Mouse (Mus musculus) neural tube, embryonic 14.5 days (tissue): ENCODE data around the gene Casp8ap2. TPM values are rescaled to one million over a fixed set of nuclear protein-coding genes. Genes with fewer than 3 reads are reported as not detected.

Experiments used
- ATAC-seq: fragments of 200-750 bp; cut with Nextera tagmentation; 2 replicates; pipeline ENCODE4 v1.8.0; 2017; ENCODE audit warnings: low read depth, mild to moderate bottlenecking, moderate TSS enrichment, moderate library complexity
- H3K27ac ChIP-seq: fragments of 300-500 bp; sonication (generic); 2 replicates; pipeline ENCODE4 v1.5.1; 2014; ENCODE audit warnings: low read depth, mild to moderate bottlenecking, control low read depth, low read length, moderate library complexity, mixed read lengths
- H3K27me3 ChIP-seq: fragments of 300-500 bp; sonication (generic); 2 replicates; pipeline ENCODE4 v1.6.1; 2014; ENCODE audit warnings: low read length; ENCODE audit not compliant: control insufficient read depth, insufficient read depth
- H3K36me3 ChIP-seq: fragments of 300-500 bp; sonication (generic); 2 replicates; pipeline ENCODE4 v1.6.1; 2014; ENCODE audit warnings: low read length, mixed read lengths; ENCODE audit not compliant: control insufficient read depth, insufficient read depth
- H3K4me1 ChIP-seq: fragments of 300-500 bp; sonication (generic); 2 replicates; pipeline ENCODE4 v1.6.1; 2014; ENCODE audit warnings: low read length; ENCODE audit not compliant: control insufficient read depth, insufficient read depth
- H3K4me2 ChIP-seq: fragments of 300-500 bp; sonication (generic); 2 replicates; pipeline ENCODE4 v1.6.1; 2014; ENCODE audit warnings: mild to moderate bottlenecking, low read depth, low read length, control low read depth
- H3K4me3 ChIP-seq: fragments of 300-500 bp; sonication (generic); 2 replicates; pipeline ENCODE4 v1.5.1; 2014; ENCODE audit warnings: low read depth, low read length, control low read depth, mixed read lengths
- H3K9ac ChIP-seq: fragments of 300-500 bp; sonication (generic); replicated peaks from 2 replicates; pipeline ENCODE4 v1.6.1; 2014; ENCODE audit warnings: low read depth, mild to moderate bottlenecking, control low read depth, low read length, mixed read lengths
- H3K9me3 ChIP-seq: fragments of 300-500 bp; sonication (generic); 2 replicates; pipeline ENCODE4 v1.6.1; 2016; ENCODE audit warnings: low read length; ENCODE audit not compliant: control insufficient read depth
- WGBS: fragments of 180-500 bp; shearing (Covaris S2); extraction: QIAGEN DNeasy Blood & Tissue Kit; methylation state at CpG from one replicate; pipeline ENCODE4 v1.1.7; 2014; 5-methylcytosine and 5-hydroxymethylcytosine counted together
- polyA plus RNA-seq: library from polyadenylated mRNA; unstranded; fragments of >200 nt; fragmentation: Nextera tagmentation; extraction: Ambion mirVana; gene quantifications from 2 replicates; pipeline ENCODE4 v1.2.1, GENCODE M21; 2014

Gene Casp8ap2
- polyA plus RNA-seq, 1 experiment from 2014 or later, result 39.2 TPM

DNA sequence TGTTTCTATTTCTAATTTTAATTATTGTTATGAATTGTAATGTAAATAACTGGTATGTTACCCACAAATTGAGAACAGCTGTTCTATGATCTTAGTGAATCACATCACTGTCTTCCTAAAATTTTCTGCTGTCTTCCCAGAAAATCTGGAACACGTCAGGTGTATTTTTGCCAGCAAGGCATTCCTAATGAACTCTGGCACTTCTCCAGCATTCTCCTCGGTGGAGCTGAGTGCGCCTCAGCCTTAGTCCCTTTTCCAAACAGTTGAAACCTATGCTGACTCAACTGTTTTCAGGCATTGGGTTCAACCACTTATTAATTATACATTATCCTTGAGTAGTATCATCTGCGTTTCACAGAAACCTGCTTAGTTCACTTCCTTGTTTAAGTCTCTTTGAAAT lies 67.2 kb downstream of the Casp8ap2 start:
- Histone ChIP-seq H3K9me3 (no peaks in the 10 kb centered on the region), H3K4me1 (no peaks in the 10 kb centered on the region), H3K27me3 (no peaks in the 10 kb centered on the region), H3K4me2 (no peak overlapping the region), H3K36me3 (peaks cover 37% of the 10 kb centered on the region), H3K27ac (no peak overlapping the region), H3K4me3 (no peak overlapping the region), H3K9ac (no peak overlapping the region)
- 75% methylated on average over 4 of the region's 4 CpGs for WGBS
- no peak for ATAC-seq

DNA sequence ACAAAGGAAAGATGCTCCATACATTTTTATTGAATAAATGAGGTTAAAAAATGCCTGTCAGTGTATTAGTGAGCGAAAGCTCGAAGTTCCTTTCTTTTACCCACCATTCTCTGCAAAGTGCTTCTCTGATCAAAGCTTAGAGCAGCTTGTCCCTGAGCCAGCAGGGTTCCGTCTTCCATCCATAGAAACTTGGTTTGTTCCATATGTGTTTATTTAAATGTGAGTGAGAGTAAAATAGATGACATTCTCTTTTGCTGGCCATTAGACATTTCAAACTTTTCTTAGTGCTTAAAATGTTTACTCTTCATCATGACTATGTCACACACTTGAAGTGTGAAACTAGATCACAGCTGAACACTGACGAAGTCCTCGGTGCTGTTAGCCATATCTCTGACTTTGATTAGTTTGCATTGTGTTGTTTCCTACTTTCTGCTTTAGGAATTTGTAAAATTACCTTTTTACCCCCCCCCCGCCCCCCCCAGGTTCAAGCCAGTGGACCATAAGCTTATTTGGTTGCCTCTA lies 67.9 kb downstream of the Casp8ap2 start:
- WGBS, result 85% methylated on average over 6 of the region's 6 CpGs
- H3K27ac ChIP-seq, result no peak overlapping the region
- H3K4me1 ChIP-seq, result no peaks in the 10 kb centered on the region
- H3K9ac ChIP-seq, result no peak overlapping the region
- H3K4me2 ChIP-seq, result no peak overlapping the region
- peaks cover 34% of the 10 kb centered on the region for H3K36me3 ChIP-seq
- no peak overlapping the region for H3K4me3 ChIP-seq
- H3K27me3 ChIP-seq, result no peaks in the 10 kb centered on the region
- no peaks in the 10 kb centered on the region for H3K9me3 ChIP-seq
- no peak for ATAC-seq

Other genes starting within 250 kb of the Casp8ap2 start
- not detected in 2 replicates for gene Gja10, start 12.7 kb upstream of the Casp8ap2 start, polyA plus RNA-seq
- gene Mdn1, start 41.7 kb downstream of the Casp8ap2 start, polyA plus RNA-seq, result 20.8 and 33.5 TPM in 2 replicates
- gene Lyrm2, start 184.8 kb downstream of the Casp8ap2 start, polyA plus RNA-seq, result 131 and 132 TPM in 2 replicates